Mouse (Mus musculus) hindbrain, embryonic 13.5 days (tissue): ENCODE measurements at regions not wholly inside any gene's neighbourhood (a gene's known extent, or its start where the extent isn't known, plus 50 kb on each side); places are given as distances from the start of the nearest gene placed in this dataset.

Source experiments
- ATAC-seq: fragments of 200-750 bp; cut with Nextera tagmentation; 2 replicates; pipeline ENCODE4 v1.8.0; 2017; ENCODE audit warnings: moderate TSS enrichment; ENCODE audit not compliant: low FRiP score
- H3K27ac ChIP-seq: fragments of 300-500 bp; sonication (generic); 2 replicates; pipeline ENCODE4 v1.5.1; 2015; ENCODE audit warnings: inconsistent platforms, mild to moderate bottlenecking, moderate library complexity
- H3K27me3 ChIP-seq: fragments of 300-500 bp; sonication (generic); 2 replicates; pipeline ENCODE4 v1.6.1; 2015; ENCODE audit warnings: mild to moderate bottlenecking, inconsistent platforms
- H3K36me3 ChIP-seq: fragments of 300-500 bp; sonication (generic); 2 replicates; pipeline ENCODE4 v1.6.1; 2015; ENCODE audit warnings: mild to moderate bottlenecking, inconsistent platforms
- H3K4me1 ChIP-seq: fragments of 300-500 bp; sonication (generic); replicated peaks from 2 replicates; pipeline ENCODE4 v1.6.1; 2015; ENCODE audit warnings: inconsistent platforms
- H3K4me2 ChIP-seq: fragments of 300-500 bp; sonication (generic); 2 replicates; pipeline ENCODE4 v1.6.1; 2015; ENCODE audit warnings: inconsistent platforms, mild to moderate bottlenecking, moderate library complexity
- H3K4me3 ChIP-seq: fragments of 300-500 bp; sonication (generic); 2 replicates; pipeline ENCODE4 v1.5.1; 2015; ENCODE audit warnings: mild to moderate bottlenecking, inconsistent platforms
- H3K9ac ChIP-seq: fragments of 300-500 bp; sonication (generic); 2 replicates; pipeline ENCODE4 v1.6.1; 2015; ENCODE audit warnings: mild to moderate bottlenecking, inconsistent platforms
- H3K9me3 ChIP-seq: fragments of 300-500 bp; sonication (generic); 2 replicates; pipeline ENCODE4 v1.6.1; 2016; ENCODE audit warnings: inconsistent platforms
- WGBS: fragments of 180-500 bp; shearing (Covaris S2); methylation state at CpG from one replicate; pipeline ENCODE4 v1.1.7; 2015; 5-methylcytosine and 5-hydroxymethylcytosine counted together

GRCm38 (mm10) chr10:119395048-119395447 is 58.6 kb upstream of the Grip1 start:
- Histone ChIP-seq H3K36me3 (no peaks in the 10 kb centered on the region), H3K27ac (no peak overlapping the region), H3K9ac (no peak overlapping the region), H3K4me2 (no peak overlapping the region), H3K27me3 (no peaks in the 10 kb centered on the region), H3K9me3 (no peaks in the 10 kb centered on the region), H3K4me3 (no peak overlapping the region), H3K4me1 (no peaks in the 10 kb centered on the region)
- 60% methylated on average over 5 of the region's 5 CpGs for WGBS
- no peak for ATAC-seq

GRCm38 (mm10) chr10:119387924-119388323 is 65.7 kb upstream of the Grip1 start:
- Histone ChIP-seq H3K9me3 (no peaks in the 10 kb centered on the region), H3K9ac (no peak overlapping the region), H3K27me3 (no peaks in the 10 kb centered on the region), H3K4me3 (no peak overlapping the region), H3K36me3 (no peaks in the 10 kb centered on the region), H3K4me1 (no peaks in the 10 kb centered on the region), H3K4me2 (no peak overlapping the region), H3K27ac (no peak overlapping the region)
- 92% methylated on average over 3 of the region's 3 CpGs for WGBS
- ATAC-seq, result no peak

GRCm38 (mm10) chr10:119382257-119382656 is 71.4 kb upstream of the Grip1 start:
- Histone ChIP-seq H3K4me2 (no peak overlapping the region), H3K27me3 (no peaks in the 10 kb centered on the region), H3K4me1 (no peaks in the 10 kb centered on the region), H3K9me3 (no peaks in the 10 kb centered on the region), H3K4me3 (no peak overlapping the region), H3K9ac (no peak overlapping the region), H3K36me3 (no peaks in the 10 kb centered on the region), H3K27ac (no peak overlapping the region)
- 92% methylated on average over 11 of the region's 11 CpGs for WGBS
- no peak for ATAC-seq

- no peaks in the 10 kb centered on the region for H3K27me3 ChIP-seq
- WGBS, result 66% methylated on average over 5 of the region's 5 CpGs
- H3K4me1 ChIP-seq, result no peaks in the 10 kb centered on the region
- no peak overlapping the region for H3K27ac ChIP-seq
- H3K36me3 ChIP-seq, result no peaks in the 10 kb centered on the region
- no peak overlapping the region for H3K4me2 ChIP-seq
- no peak overlapping the region for H3K9ac ChIP-seq
- no peaks in the 10 kb centered on the region for H3K9me3 ChIP-seq
- no peak overlapping the region for H3K4me3 ChIP-seq
- no peak for ATAC-seq
Observed at GRCm38 (mm10) chr10:119368566-119368965, 85.1 kb upstream of the Grip1 start.

GRCm38 (mm10) chr10:119363616-119364015 is 90.0 kb upstream of the Grip1 start:
- Histone ChIP-seq H3K27me3 (no peaks in the 10 kb centered on the region), H3K4me1 (no peaks in the 10 kb centered on the region), H3K4me3 (no peak overlapping the region), H3K9me3 (no peaks in the 10 kb centered on the region), H3K4me2 (no peak overlapping the region), H3K27ac (no peak overlapping the region), H3K9ac (no peak overlapping the region), H3K36me3 (no peaks in the 10 kb centered on the region)
- ATAC-seq, result no peak
- 48% methylated on average over 3 of the region's 3 CpGs for WGBS

- 70% methylated on average over 7 of the region's 7 CpGs for WGBS
- Histone ChIP-seq H3K4me2 (no peak overlapping the region), H3K27me3 (no peaks in the 10 kb centered on the region), H3K4me1 (no peaks in the 10 kb centered on the region), H3K27ac (no peak overlapping the region), H3K36me3 (no peaks in the 10 kb centered on the region), H3K4me3 (no peak overlapping the region), H3K9me3 (no peaks in the 10 kb centered on the region), H3K9ac (no peak overlapping the region)
- no peak for ATAC-seq
Observed at GRCm38 (mm10) chr10:119358730-119359292, 94.8 kb upstream of the Grip1 start.

- Histone ChIP-seq H3K36me3 (no peaks in the 10 kb centered on the region), H3K27me3 (no peaks in the 10 kb centered on the region), H3K27ac (no peak overlapping the region), H3K4me3 (no peak overlapping the region), H3K9ac (no peak overlapping the region), H3K4me1 (no peaks in the 10 kb centered on the region), H3K9me3 (peaks cover 7% of the 10 kb centered on the region), H3K4me2 (no peak overlapping the region)
- WGBS, result 89% methylated on average over 13 of the region's 13 CpGs
- no peak for ATAC-seq
Observed at GRCm38 (mm10) chr10:119342317-119343114, 102.7 kb upstream of the Cand1 start.

GRCm38 (mm10) chr10:119340323-119340722 is 100.5 kb upstream of the Cand1 start:
- no peak for ATAC-seq
- H3K27me3 ChIP-seq, result no peaks in the 10 kb centered on the region
- no peak overlapping the region for H3K27ac ChIP-seq
- H3K4me3 ChIP-seq, result no peak overlapping the region
- H3K9ac ChIP-seq, result no peak overlapping the region
- WGBS, result 67% methylated on average over 8 of the region's 8 CpGs
- no peaks in the 10 kb centered on the region for H3K36me3 ChIP-seq
- H3K4me2 ChIP-seq, result no peak overlapping the region
- no peaks in the 10 kb centered on the region for H3K4me1 ChIP-seq
- 0 out of 2 replicates have a peak, but pooled peaks cover under 1% of the 10 kb centered on the region for H3K9me3 ChIP-seq

GRCm38 (mm10) chr10:119326912-119327311 is 87.1 kb upstream of the Cand1 start:
- H3K36me3 ChIP-seq, result no peaks in the 10 kb centered on the region
- H3K9me3 ChIP-seq, result no peaks in the 10 kb centered on the region
- no peaks in the 10 kb centered on the region for H3K27me3 ChIP-seq
- no peaks in the 10 kb centered on the region for H3K4me1 ChIP-seq
- H3K4me3 ChIP-seq, result no peak overlapping the region
- WGBS, result 43% methylated on average over 6 of the region's 6 CpGs
- H3K4me2 ChIP-seq, result no peak overlapping the region
- no peak for ATAC-seq
- no peak overlapping the region for H3K9ac ChIP-seq
- H3K27ac ChIP-seq, result no peak overlapping the region

- no peak overlapping the region for H3K4me2 ChIP-seq
- H3K9me3 ChIP-seq, result no peaks in the 10 kb centered on the region
- no peak for ATAC-seq
- WGBS, result 94% methylated on average over 8 of the region's 8 CpGs
- H3K36me3 ChIP-seq, result no peaks in the 10 kb centered on the region
- H3K4me1 ChIP-seq, result no peaks in the 10 kb centered on the region
- H3K9ac ChIP-seq, result no peak overlapping the region
- no peak overlapping the region for H3K27ac ChIP-seq
- no peaks in the 10 kb centered on the region for H3K27me3 ChIP-seq
- H3K4me3 ChIP-seq, result no peak overlapping the region
Observed at GRCm38 (mm10) chr10:119319953-119320352, 80.1 kb upstream of the Cand1 start.

- no peak overlapping the region for H3K4me3 ChIP-seq
- H3K27ac ChIP-seq, result no peak overlapping the region
- H3K9me3 ChIP-seq, result no peaks in the 10 kb centered on the region
- WGBS, result 82% methylated on average over 8 of the region's 8 CpGs
- ATAC-seq, result no peak
- H3K27me3 ChIP-seq, result no peaks in the 10 kb centered on the region
- H3K36me3 ChIP-seq, result no peaks in the 10 kb centered on the region
- no peaks in the 10 kb centered on the region for H3K4me1 ChIP-seq
- no peak overlapping the region for H3K9ac ChIP-seq
- H3K4me2 ChIP-seq, result peak overlapping the region; percentile 13; the same call in 1 of the 2 replicates
Observed at GRCm38 (mm10) chr10:119318416-119318815, 78.6 kb upstream of the Cand1 start.

GRCm38 (mm10) chr10:119311578-119311977 is 71.7 kb upstream of the Cand1 start:
- Histone ChIP-seq H3K9me3 (no peaks in the 10 kb centered on the region), H3K27ac (no peak overlapping the region), H3K4me2 (no peak overlapping the region), H3K4me1 (no peaks in the 10 kb centered on the region), H3K36me3 (no peaks in the 10 kb centered on the region), H3K9ac (no peak overlapping the region), H3K4me3 (no peak overlapping the region), H3K27me3 (no peaks in the 10 kb centered on the region)
- 42% methylated on average over 1 of the region's 1 CpGs for WGBS
- no peak for ATAC-seq

GRCm38 (mm10) chr10:119295740-119296139 is 55.9 kb upstream of the Cand1 start:
- Histone ChIP-seq H3K4me2 (no peak overlapping the region), H3K27ac (no peak overlapping the region), H3K36me3 (no peaks in the 10 kb centered on the region), H3K4me3 (no peak overlapping the region), H3K9me3 (no peaks in the 10 kb centered on the region), H3K27me3 (no peaks in the 10 kb centered on the region), H3K4me1 (no peaks in the 10 kb centered on the region), H3K9ac (no peak overlapping the region)
- WGBS, result 92% methylated on average over 11 of the region's 11 CpGs
- ATAC-seq, result no peak
